Mouse (Mus musculus): Measurements from ENCODE around the gene Tmem217.

DNA sequence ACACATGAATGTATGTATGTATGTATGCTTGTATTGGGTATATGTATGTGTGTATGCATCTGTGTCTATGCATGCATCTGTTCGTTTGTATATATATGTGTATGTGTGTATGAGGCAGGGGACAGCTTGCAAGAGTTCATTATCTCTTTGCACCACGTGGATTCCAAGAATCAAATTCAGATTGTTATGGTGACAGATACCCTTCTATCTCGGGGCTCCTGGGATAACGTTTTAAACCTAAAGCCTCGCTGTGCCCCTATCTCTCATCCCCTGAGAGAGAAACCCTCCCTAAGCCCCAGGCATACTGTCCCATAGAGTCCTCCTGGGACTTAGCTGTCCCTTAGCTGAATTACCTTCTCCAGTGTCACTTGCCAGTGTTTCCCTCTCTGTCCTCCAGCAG lies 31.4 kb upstream of the Tmem217 start:
- TF ChIP-seq CTCF (IDR thresholded peaks at IDR 0.05; ENCODE audit: low read depth) (no peak), EP300 (IDR thresholded peaks at IDR 0.05; ENCODE audit: low read depth) (no peak)
